Mouse (Mus musculus) R1 (cell line): Measurements from ENCODE around the gene Hist1h2be.

Source experiments
- DNase-seq: peaks from one replicate; pipeline ENCODE4 v3.0.0-alpha.2; 2018; ENCODE audit warnings: low read depth, low spot score

The Hist1h2be gene

DNA sequence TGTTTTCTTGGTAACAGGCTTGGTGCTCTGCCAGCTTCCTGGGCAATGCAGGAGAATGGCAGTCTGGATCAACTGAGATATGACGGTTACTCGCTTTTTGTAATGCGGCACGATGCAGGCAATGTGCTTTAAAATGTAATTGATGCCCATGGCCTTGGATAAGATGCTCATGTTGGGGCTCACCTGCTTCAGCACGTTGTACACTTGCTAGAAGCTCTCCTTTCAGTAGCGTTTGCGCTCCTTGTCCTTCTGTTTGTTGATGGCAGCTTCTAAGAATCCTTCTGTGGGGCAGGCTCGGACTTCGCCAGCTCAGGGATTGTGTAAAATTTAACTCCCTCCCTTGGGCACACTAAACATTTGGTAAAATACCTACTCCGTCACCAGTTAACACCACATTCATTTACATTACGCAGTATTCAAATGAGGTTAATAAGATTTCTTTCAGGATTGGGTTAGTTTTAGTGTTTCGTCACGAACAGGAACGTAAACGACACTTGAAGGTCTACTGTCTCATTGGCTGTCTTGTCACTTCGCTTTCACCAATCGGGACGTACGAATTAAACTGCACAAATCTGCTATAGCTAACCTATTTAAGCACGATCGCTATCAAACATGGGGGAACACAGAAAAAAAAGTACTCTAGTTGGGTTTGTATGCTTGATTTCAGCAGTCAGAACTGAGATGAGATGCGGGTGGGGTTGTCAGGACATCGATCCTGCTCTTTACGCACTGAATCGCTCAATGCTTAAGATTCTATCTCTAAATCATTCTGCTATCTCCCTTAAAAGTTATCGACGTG is at the start of gene Hist1h2be:
TSS of gene Hist1h2be (minus strand) at position 392 of the 799 bp plus-strand sequence.
- peak; percentile 96 for DNase-seq

DNA sequence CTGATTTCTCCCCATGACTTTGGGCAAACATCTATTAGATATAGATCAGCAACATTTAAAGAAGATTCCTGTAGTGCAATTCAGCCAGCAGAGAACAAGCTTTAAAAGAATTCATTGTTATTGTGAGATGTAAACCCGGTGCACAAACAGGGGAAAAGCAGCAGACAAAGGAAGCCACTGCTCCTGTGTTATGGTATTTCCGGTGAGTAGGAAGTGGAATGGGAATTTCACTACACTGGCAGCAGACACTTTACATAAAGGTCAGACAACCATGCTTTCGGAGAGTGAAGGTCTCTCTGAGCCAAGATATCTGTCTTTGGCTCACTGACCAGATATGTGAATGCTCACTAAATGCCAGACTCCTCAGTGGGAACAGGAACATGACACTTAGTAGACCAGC is 41.6 kb upstream of the Hist1h2be start:
- peak; percentile 88 for DNase-seq

DNA sequence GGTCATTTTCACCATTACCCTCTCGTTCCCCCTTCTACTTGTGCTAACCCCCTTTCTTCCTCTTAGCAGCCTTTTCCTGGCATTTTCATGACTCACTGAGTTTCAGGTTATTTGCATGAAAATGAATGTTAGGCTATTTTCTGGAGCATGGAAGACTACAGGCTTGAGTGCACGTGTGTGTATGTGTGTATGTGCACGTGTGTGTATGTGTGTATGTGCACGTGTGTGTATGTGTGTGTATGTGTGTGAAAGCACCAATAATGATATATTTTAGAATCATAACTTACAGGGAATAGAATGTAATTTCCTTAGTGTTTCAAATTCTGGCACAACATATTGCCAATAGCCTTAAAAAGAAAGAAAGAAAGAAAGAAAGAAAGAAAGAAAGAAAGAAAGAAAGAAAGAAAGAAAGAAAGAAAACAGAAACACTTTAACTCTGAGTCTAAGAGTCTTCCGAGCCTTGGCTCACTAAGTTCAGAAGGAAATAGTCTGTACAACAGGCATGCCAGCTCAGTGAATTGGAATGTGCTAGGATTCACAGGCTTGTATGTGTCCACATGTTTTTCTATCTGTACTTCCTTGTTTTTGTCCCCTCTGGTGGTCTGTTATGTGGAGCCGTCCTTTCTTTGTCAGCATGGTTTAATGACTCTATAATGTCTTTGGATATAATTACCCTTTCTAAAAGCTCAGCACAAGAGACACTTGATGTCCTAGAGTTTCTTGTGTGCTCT is 38.9 kb upstream of the Hist1h2be start:
- DNase-seq, result no peak

DNA sequence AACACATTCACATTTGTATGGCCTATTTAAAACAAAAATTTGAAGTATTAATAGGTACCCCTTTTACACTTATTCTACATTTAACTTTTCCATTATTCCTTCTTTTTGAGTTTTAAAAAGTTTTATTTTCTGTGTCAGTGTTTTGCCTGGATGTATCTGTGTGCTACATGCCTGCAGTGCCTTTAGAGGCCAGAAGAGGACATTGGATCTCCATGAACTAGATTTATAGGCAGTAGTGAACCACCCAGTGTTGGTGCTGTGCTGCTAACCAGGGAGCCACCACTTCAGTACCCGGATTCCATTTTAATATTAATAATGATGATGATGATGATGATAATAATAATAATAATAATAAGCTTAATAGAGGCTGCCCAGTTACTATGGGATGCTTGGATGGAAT is 9.7 kb upstream of the Hist1h2be start:
- DNase-seq, result peak; percentile 46

DNA sequence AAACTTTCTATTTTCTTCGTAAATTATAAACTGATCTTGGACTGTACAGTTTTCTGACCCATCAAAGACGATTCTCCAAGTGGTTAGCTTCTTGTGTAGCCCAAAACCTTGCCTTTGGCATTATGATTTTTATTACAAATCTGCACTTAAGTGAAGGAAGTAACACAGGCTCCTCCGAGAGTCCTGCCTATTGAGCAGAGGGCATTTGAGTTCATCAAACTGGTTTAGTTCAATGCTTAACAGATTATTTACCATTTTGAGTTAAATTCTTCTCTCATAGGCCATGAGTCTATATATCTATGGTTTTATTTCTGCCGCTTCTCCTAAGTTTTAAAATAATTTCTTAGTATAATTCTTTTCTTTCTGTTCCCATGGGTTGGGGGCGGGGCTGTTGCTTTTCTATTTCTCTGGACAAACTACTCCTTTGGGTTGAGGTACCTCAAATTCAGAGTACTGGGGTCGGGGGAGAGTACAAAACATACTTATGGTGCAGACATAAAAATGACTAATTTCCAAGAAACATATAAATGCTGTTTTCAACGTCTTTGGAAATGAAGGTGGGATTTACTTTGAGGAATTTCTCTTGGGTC is 2.0 kb upstream of the Hist1h2be start:
- no peak for DNase-seq

DNA sequence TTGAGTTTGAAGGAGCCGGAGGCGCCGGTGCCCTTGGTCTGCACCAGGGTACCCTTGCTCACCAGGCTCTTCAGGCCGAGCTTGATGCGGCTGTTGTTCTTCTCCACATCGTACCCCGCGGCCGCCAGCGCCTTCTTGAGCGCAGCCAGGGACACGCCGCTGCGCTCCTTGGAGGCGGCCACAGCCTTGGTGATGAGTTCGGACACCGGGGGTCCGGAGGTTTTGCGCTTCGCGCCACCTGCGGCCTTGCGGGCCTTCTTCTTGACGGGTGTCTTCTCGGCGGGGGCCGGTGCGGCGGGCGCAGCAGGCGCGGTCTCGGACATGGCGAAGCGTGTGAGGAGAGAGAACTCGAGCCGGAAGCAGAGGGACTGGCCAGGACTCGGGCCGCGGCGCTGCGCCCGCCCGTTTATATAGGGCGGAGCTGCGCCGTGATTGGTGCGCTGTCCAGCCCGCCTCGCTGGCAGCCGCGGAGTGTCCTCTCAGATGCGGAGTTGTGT is 1.3 kb upstream of the Hist1h2be start, which contains the start of gene Hist1h1e:
TSS of gene Hist1h1e (minus strand) at position 384 of the 497 bp plus-strand sequence.
- DNase-seq, result peak; percentile 78

DNA sequence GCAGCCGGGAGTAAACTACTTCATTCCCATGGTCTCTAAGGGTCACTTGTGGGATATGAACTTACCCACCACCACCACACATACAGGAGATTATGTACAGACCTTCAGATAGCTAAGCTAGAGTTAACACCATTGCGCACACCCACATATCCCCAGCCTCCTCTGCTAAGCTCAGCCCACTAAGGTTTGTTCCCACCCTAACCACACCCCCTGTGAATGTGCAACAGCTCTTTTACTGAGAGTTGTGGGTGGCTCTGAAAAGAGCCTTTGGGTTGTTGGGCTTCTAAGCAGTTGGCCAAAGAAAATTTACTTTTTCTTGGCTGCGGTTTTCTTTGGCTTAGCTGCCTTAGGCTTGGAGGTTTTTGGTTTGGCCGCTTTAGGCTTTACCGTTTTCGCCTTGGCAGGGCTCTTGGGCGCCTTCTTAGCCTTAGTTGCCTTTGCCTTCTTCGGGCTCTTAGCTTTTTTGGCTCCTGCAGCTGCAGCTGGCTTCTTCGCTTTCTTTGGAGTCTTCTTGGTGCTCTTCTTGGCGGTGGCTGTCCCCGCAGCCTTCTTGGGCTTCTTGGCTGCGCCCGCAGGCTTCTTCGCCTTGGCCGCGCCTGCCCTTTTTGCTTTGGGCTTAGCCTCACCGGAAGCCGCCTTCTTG is 729 bp upstream of the Hist1h2be start:
- peak; percentile 96 for DNase-seq

DNA sequence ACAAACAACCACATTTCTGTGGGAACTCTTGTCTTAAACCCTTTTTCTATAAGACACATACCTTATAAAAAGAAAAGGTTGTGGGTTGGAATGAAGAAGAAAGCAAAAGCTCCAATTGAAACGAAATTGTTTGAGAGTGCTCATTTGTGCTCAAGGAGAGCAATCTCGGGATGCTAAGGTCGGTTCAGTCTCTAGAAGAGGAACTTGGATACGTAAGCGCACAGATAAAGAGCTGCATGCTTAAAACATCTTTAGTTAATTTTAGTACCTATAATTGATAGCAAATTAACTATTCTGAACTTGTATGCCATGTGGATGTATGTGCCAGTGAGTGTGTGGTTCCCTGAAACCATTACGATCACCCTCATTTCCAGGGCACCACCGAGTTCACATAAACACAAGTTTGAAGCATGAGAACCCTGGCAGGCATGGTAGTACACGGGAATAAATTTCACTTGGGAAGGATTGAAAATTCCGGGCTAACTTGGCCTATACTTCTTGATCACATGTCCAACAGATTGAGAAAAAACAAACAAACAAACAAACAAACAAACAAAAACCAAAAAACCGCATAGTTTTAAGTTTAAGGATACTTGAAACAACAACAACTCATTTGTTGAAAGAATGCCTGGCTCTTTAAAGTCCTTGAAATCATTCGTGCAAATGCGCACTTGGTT is 730 bp downstream of the Hist1h2be start:
- DNase-seq, result no peak

DNA sequence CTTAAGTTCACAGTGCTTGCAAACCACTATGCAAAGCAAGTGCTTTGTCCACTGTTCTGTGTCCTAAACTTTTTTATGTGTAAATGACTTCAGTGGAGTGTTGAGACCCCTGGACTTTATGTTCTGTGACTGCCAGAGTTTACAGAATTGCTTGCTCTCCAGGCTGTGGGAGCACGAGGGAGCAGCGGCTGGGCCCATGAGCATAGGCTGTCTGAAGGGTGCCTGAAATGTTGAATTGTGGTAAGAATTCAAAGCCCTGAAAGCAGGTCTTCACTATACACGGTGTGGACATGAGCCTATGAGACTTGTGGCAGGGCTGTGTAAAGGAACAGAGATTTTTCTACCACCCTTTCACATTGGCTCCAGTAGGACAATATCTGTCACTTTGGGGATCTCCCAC is 9.3 kb downstream of the Hist1h2be start:
- DNase-seq, result no peak

DNA sequence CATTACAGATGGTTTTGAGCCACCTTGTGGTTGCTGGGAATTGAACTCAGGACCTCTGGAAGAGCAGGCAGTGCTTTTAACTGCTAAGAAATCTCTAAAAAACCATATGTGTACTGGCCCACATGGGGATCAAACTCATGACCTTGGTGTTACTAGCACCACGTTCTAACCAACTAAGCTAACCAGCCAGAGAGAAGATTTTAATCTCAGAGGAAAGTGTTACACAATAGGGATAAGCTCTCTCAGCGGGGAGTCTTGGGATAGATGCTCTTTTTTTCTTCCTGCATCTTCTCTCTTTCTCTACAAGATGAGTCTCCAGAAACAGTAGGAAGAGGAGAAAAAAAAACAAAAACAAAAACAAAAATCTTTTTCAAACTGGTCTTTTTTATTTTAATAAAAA is 10.5 kb downstream of the Hist1h2be start:
- peak; percentile 69 for DNase-seq

DNA sequence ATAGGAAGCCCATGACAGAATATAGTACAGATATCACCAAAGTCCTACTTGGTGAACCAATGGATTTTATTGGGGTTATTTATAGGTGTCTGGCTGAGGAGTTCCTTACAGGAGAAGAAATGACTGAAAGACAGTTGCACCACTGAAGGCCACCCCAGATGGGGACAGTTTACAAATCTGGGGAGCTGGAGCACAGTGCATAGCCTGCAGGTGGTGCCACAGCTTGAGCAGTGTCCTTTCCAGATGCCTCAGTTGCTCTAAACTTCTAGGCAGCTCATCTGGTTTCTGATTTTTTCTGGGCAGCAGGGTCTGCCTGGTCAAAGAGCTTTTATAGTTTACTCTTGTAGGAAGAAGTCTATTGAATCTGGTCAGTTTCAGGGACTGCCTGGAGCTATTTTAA is 11.1 kb downstream of the Hist1h2be start:
- no peak for DNase-seq

DNA sequence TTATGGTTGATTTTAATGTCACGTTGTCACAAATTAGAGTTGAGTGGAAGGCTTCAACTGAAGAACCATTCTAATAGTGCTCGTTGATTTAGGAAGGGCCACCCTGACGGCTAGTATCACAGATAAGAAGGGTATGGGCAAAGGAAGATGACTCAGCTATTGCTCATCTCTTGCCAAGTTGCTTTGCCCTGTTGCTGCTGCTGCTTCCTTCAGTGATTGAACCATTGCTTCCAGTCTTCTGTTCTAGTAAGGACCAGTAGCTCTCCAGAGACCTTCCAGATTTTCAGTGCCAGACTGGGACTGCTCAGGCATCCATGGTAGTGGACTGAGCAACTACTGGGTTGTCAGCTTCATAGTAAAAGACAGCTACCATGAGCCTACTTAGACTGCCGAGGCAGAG is 11.7 kb downstream of the Hist1h2be start:
- DNase-seq, result no peak

DNA sequence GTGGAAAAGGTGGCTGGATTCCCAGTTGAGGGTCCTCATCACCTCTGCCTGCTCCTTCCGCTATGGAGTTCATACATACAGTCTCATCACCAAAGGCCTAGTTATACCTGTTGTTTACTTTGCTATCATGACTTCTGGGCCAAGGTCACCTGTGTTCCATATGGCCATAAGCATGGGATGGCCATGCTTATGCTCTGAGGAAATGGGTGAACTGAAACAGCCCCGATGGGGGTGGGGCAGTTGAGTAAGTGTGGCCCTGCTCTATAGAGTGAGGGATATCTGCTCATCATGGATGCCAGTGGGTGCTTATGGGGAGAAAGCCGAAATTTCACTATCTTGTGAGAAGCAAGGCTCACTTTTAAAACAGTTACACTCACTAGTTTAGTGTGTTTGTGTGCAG is 15.9 kb downstream of the Hist1h2be start:
- DNase-seq, result no peak

DNA sequence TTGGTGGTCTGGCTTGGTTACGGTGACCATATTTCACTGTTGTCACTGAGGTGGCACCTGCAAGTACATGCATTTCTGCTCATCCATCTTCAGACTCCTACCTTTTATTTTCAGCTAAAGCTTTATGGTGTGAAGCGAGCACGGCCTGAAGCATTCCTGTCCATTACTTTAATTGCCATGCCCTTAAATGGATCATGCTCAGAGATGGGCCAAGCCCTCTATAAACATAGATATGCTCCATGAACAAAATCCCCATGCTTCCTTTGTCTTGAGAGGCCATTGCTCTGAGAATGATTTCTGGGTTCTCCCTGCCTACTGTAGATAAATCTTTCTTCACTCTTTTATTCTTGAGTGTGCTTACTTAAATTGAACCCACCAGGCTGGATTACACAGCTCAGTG is 16.5 kb downstream of the Hist1h2be start:
- DNase-seq, result no peak

DNA sequence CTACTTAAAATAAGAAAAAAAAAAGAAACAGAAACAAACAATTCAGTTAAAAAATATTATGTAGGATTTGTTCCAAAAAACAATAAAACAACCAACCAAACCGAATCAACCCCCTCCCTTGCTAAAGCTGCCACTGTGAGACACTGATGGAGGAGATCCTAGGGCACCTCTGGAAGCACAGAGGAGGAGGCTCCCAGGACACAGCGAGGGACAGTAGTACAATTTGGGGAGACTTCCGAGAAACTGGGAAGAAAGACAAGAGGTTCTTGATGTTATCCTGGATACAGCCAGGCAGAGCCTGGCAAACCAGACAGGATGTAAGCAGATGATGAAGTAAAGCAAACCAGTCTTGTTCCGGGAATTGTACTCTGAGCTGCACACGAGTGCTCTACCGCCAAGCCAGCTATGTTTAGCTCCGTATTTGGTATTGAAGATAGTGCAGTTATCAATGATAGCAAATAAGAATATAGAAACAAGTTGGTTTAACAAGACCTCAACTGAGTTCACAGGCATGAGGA is 17.7 kb downstream of the Hist1h2be start:
- DNase-seq, result no peak

DNA sequence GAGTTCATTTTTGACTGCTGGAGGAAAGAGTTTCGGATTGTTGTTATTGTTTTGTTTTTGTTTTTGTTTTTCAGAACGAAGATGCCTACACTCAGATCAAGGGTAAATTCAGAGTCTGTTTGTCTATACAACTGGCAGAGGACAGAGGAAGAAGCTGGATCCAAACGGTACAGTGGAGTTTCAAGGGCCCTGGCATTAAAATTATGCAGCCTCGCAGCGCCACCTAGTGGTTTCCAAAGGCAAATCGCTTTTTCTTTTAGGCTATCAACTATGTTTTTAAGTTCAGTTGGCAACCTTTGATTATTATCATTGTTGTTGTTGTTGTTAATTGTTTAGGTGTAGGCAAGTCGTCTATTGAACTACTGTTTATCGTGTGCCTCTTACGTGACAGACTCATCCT is 23.0 kb downstream of the Hist1h2be start:
- DNase-seq, result peak; percentile 76

DNA sequence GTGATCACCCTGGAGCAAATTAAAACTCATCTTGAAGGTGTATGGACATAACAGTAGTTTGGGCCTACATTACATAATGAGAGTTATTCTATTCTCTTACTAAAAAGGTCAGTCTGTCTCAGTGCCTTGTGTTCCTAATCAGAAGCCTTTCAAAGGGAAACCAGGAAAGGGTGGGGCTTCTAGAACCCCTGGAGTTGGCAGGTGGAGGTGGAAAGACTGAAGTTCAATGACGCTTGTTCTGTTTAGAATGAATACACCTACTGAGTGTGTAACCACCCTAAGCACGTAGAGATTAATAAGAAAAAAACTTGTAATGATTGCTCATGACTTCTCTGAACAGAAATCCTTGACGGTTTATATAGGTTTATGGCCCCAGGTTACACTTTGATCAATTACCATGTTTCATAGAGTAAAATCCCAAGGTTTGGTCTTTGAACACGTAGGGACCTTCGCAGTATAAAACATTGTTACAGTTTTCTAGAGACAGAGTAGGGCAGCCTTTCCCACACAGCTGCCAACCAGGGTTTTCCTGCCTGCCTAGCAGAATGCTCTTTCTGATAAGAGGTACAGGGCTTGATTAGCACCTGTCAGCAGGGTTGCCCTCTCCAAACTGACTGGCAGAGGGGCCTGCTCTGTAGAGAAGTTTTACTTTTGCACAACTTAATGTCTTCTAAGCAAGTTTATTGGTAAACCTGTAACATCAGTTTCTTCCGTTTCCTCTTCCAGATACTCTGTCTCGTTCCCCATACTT is 25.1 kb downstream of the Hist1h2be start:
- DNase-seq, result peak; percentile 83

DNA sequence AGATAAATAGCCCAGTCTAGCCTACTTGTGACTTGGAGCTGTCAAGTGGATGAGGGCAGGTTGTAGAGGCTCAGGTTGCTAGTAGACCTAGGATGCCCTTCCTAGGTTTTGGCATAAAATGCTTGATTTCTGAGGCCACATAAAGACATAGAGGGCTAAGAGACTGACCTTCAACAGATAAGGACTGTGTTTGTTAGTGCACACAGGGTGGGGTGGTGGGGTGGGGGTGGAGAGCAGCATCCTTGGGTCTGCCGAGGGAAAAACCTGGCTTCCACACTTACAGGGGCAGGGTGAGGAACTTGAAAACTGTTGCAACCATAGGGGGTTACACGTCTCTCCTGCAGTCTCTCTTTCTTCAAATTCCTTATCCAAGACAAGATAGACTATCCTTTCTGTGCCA is 25.7 kb downstream of the Hist1h2be start:
- DNase-seq, result peak; percentile 55

DNA sequence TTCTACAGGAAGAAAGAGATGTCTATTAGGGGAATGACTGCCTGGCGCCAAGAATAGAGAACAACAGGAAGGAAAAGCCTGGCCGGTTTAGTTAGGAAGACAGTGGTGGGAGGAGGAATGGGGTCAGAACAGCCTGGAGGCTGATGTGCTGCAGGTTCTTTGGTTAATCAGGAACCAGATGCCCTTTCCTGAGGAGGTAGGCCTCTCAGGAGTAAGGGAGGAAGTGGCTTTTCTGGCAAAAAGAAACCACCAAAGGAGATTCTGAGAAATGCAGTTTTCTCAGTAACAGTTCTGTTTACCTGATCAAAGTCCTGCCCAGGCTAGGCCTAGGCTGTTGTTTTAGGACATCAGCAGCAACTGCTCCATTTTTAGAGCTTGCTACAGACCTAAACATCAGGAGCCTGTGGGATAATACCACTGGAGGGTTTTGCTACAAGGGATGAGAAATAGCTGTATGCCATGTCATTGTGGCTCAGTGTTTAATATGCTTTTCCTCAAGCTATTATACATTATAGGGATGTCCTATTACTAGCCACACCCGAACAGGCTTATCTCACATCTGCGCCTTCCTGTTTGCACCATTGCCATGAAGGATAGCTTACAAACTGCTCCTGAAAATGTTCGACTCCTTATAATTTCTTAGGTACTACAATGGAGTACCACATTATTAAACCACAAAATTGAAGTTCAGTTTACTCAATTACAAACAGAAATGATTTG is 27.7 kb downstream of the Hist1h2be start:
- no peak for DNase-seq

DNA sequence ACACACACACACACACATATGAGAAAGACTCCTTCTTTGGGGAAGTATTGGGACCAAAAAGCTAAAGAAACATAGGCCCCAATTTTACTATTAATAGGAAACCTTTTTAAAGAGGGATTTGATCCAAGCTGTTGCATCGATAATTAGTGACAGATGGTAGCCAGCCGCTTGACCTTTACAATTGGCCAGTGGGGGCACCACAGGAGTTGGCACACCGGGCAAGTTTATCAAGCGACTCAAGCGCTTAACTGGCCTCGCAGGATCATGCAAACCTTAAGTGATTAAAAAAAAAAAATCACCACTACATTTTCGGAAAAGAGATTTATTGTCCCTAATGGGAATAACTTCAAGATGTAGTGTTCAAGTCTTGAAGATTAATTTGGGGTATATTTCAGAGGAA is 28.3 kb downstream of the Hist1h2be start:
- no peak for DNase-seq
